Mouse (Mus musculus) bone marrow, adult 2 months (tissue): ENCODE data around the gene Sod2.

ENCODE experiments used
- CTCF ChIP-seq: fragments of 200-500 bp; IDR thresholded peaks from 2 replicates; pipeline ENCODE4 v1.5.1; 2011; ENCODE audit warnings: low read length, control low read depth; ENCODE audit not compliant: control insufficient read depth, insufficient read depth
- POLR2A ChIP-seq: fragments of 200-500 bp; IDR thresholded peaks from 2 replicates; pipeline ENCODE4 v1.6.1; 2011; ENCODE audit warnings: low read depth, mild to moderate bottlenecking, control low read depth, low read length, borderline replicate concordance; ENCODE audit not compliant: control insufficient read depth

- no peak for TF ChIP-seq POLR2A
- TF ChIP-seq CTCF = no peak
Observed at GRCm38 (mm10) chr17:12990567-12991145, 16.0 kb upstream of the Sod2 start.
